Mouse (Mus musculus): ENCODE data around the gene Rfx5. TPM values are rescaled to one million over a fixed set of nuclear protein-coding genes. Genes with fewer than 3 reads are reported as not detected.
"Not testable (repeated sequence)": the region's sequence is repeated elsewhere in the genome, so short reads cannot be mapped to it uniquely, and the experiment has no call there.

Rfx5 gene
- polyA plus RNA-seq, 1 experiment, result 22.2 TPM

DNA sequence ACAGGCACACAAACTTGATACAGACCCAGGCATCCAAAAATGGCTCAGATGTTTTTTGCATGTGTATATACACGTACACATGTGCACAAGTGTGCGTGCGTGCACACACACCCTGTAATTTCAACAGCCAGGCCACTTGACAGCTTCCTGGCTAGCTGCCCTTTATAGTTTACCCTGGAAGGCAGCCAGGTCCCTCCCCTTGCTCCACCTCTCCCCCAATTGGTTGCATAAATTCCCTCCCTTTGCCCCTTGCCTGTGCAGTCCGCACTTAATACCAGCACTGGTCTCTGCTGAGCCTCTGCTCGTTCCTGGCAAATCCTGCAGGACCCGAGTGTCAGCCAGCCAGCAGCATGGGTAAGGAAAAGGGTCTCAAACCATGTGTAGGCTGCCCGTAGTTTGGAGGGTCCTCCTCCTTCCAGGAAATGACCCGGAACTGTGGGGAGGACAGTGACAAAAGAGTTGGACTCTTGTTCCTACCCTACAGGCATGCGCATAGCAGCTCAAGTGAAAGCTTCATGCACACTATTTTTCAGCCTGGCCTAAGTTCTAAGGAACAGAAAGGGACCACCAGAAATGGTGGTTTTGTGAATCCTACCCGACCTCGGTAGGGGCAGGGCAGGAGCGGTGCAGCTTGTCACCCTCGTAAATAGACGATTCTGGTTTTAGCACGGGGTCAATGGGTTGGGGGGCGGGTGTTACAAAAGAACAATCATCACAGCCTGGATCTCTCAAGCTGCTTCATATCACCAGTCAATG lies 20.9 kb upstream of the Rfx5 start, which contains the start of gene Selenbp1:
Selenbp1 (plus strand) TSS at position 248 of the 756 bp plus-strand sequence.
- Histone ChIP-seq H3K27ac (ENCODE audit: control insufficient read depth, insufficient read depth, low read depth, low read length, poor library complexity) (peak within 1 kb of the TSS; percentile 56), H3K4me1 (ENCODE audit: control insufficient read depth, insufficient read depth, low read length) (peaks cover 4% of the 10 kb centered on the region; the same call in 1 of the 2 replicates)
- WGBS, result 1% methylated on average over 16 of the region's 16 CpGs

DNA sequence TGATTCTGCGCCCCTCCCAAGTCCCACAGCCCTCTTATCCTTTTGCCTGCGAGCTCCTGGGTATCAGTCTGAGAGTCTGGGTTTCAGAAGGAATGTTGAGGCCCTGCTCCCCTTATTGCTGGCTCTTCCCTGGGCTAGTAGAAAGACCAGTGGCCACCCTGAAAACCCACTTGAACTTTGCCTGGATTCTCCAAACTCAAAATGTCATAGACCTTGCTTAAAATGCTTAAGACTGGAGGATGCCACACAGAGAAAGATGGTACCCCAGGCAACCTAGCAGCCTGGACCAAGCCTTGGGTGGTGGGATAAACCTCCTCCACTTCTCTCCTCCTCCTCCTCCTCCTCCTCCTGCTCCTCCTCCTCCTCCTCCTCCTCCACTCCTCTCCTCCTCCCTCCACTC lies 20.3 kb upstream of the Rfx5 start:
- H3K4me3 ChIP-seq (replicated peaks; ENCODE audit: control insufficient read depth, low read depth, low read length); H3K27ac ChIP-seq (ENCODE audit: control insufficient read depth, insufficient read depth, low read depth, low read length, poor library complexity); H3K4me1 ChIP-seq (ENCODE audit: control insufficient read depth, insufficient read depth, low read length): not testable (repeated sequence)
- WGBS, result 0% methylated on average over 1 of the region's 2 CpGs

More for the DNA sequence above, 20.9 kb upstream of the Rfx5 start, which contains the start of gene Selenbp1:
- H3K4me3 ChIP-seq (replicated peaks; ENCODE audit: control insufficient read depth, low read depth, low read length), result peak within 1 kb of the TSS; percentile 50
- TF ChIP-seq CTCF (IDR thresholded peaks at IDR 0.05; ENCODE audit: control insufficient read depth, insufficient read depth, low read length) (no peak), POLR2A (IDR thresholded peaks at IDR 0.05; ENCODE audit: borderline replicate concordance, control insufficient read depth, low read depth, low read length) (peak; percentile 48; the same call in 1 of the 2 replicates)

DNA sequence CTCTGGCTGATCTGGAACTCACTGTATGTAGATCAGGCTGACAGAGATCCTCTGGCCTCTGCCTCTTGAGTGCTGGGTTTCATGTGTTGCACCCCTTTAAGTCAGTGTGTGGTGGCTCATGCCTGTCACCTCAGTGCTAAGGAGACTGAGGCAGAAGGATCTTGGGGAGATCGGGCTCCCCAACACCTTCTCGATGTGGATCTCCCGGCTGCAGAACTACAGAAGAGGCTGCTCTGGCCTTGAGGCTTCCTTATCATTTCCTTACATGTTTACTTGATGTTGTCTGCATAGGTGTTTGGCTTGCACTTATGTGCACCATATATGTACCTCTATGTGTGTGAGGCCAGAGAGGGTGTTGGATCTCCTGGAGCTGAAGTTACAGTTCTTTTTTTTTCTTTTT lies 19.3 kb upstream of the Rfx5 start:
- H3K4me3 ChIP-seq (replicated peaks; ENCODE audit: control insufficient read depth, low read depth, low read length); H3K4me1 ChIP-seq (ENCODE audit: control insufficient read depth, insufficient read depth, low read length): not testable (repeated sequence)
- 61% methylated on average over 3 of the region's 3 CpGs for WGBS
- peak overlapping the region; percentile 4; the same call in 1 of the 2 replicates for H3K27ac ChIP-seq (ENCODE audit: control insufficient read depth, insufficient read depth, low read depth, low read length, poor library complexity)

DNA sequence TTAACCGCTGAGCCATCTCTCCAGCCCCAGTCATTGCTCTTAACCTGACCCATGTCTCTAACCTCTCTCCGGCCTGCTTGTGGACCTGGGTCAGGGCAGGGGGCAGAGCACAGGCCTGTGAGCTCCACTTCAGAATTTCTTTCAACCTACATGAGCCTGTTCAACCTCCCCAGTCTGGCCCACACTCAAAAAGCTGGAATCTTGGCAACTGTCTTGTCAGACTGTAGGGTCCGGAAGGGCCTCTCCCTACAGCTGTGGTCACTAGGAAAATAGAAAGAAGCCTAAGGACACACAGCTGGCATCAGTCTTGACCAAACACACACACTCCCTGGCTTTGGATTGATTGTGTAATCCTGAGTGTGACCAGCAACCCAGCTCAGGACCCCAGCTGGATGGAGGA lies 18.5 kb upstream of the Rfx5 start:
- H3K4me3 ChIP-seq (replicated peaks; ENCODE audit: control insufficient read depth, low read depth, low read length); H3K4me1 ChIP-seq (ENCODE audit: control insufficient read depth, insufficient read depth, low read length); H3K27ac ChIP-seq (ENCODE audit: control insufficient read depth, insufficient read depth, low read depth, low read length, poor library complexity): not testable (repeated sequence)
- 73% methylated on average over 3 of the region's 3 CpGs for WGBS

DNA sequence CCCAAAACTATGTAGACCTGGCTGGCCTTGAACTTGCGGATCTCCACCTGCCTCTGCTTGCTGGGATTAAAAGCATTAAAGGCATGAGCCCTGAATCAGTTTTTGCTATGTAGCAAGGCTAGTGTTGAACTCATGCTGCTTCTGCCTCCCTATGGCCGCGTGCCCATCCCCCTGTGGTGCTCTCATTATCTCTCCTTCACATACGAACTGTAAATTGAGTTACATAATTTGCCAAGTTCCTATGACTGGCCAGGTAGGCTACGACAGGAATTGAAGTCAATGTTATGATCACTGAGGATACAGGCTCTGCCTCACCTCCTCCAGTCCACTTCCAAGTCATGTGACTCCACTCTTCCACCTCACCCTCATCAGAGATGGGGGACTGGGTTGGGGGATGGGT lies 17.7 kb upstream of the Rfx5 start:
- 58% methylated on average over 5 of the region's 5 CpGs for WGBS
- H3K4me1 ChIP-seq (ENCODE audit: control insufficient read depth, insufficient read depth, low read length); H3K4me3 ChIP-seq (replicated peaks; ENCODE audit: control insufficient read depth, low read depth, low read length); H3K27ac ChIP-seq (ENCODE audit: control insufficient read depth, insufficient read depth, low read depth, low read length, poor library complexity): not testable (repeated sequence)

DNA sequence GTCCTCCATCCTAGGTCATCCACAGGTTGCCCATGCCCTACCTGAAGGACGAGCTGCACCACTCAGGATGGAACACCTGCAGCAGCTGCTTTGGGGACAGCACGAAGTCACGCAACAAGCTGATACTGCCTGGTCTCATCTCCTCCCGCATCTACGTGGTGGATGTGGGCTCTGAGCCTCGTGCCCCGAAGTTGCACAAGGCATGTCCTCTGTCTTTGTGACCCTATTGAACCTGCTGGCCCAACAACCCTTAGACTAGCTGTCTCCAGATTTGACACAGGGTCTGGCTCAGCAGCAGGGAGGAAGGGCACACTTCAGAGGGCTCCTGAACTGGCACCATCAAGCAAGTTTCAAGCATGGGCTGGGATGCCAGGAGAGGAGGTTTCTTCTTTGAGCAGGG lies 16.7 kb upstream of the Rfx5 start:
- H3K27ac ChIP-seq (ENCODE audit: control insufficient read depth, insufficient read depth, low read depth, low read length, poor library complexity); H3K4me1 ChIP-seq (ENCODE audit: control insufficient read depth, insufficient read depth, low read length); H3K4me3 ChIP-seq (replicated peaks; ENCODE audit: control insufficient read depth, low read depth, low read length): not testable (repeated sequence)
- WGBS, result 86% methylated on average over 7 of the region's 7 CpGs

DNA sequence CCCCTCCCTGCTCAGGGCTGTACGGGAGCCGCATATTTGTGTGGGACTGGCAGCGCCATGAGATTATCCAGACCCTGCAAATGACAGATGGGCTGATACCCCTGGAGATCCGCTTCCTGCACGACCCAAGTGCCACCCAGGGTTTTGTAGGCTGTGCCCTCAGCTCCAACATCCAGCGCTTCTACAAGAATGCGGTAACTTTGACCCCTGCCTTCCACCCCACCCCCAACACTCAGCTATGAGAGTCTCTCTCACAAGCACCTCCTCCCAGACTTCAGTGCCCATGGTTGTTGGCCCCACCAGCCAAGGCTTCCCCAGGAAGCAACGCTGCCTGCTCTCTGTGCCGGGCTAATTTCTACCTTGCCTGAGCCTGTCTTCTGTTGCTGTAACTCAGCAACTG lies 13.8 kb upstream of the Rfx5 start:
- WGBS, result 70% methylated on average over 9 of the region's 9 CpGs
- H3K4me1 ChIP-seq (ENCODE audit: control insufficient read depth, insufficient read depth, low read length); H3K4me3 ChIP-seq (replicated peaks; ENCODE audit: control insufficient read depth, low read depth, low read length); H3K27ac ChIP-seq (ENCODE audit: control insufficient read depth, insufficient read depth, low read depth, low read length, poor library complexity): not testable (repeated sequence)

DNA sequence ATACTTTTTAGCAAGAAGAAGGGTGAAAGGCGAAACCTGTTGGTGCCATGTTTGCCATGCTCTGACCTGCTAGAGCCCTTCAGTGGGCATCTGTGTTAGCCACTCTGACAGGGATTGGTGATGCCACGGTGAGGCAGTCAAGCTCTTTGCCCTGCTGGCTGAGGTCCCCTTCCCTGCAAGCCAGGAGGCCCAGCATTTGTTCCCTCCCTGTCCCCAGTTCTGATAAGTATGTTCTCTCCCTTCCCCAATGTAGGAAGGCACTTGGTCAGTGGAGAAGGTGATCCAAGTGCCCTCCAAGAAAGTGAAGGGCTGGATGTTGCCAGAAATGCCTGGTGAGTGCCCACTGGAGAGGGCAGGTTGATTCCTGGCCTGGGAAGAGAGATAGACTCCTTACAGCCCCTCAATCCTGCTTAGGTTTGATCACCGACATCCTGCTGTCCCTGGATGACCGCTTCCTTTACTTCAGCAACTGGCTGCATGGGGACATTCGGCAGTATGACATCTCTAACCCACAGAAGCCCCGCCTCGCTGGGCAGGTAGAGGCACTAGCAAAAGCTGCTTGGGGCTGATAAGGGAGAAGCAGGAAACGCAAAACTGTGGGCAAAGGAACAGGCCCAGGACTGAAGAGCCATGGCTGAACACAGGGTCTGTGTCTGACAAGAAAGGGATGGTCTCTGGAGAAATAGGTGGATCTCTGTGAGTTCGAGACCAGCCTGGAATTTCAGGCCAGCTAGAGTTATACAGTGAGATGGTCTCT lies 11.5 kb upstream of the Rfx5 start:
- H3K4me1 ChIP-seq (ENCODE audit: control insufficient read depth, insufficient read depth, low read length); H3K4me3 ChIP-seq (replicated peaks; ENCODE audit: control insufficient read depth, low read depth, low read length): not testable (repeated sequence)
- WGBS, result 47% methylated on average over 9 of the region's 9 CpGs
- peak overlapping the region; percentile 41; the same call in 1 of the 2 replicates for H3K27ac ChIP-seq (ENCODE audit: control insufficient read depth, insufficient read depth, low read depth, low read length, poor library complexity)

DNA sequence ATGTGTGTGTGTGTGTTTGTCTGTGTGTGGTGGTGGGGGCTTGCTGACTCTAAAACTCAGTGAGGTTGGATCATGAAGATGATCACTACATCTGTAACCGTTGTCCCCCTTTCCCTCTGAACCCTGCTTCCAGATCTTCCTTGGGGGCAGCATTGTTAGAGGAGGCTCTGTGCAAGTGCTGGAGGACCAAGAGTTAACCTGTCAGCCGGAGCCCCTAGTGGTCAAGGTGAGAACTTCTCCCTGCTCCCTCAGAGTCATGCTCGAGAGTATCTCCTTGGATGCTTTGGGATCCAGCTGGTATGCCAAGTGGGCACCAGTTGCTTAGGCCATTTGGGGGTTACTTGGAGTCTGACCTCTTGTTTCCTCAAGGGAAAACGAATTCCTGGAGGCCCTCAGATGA lies 10.2 kb upstream of the Rfx5 start:
- H3K4me1 ChIP-seq (ENCODE audit: control insufficient read depth, insufficient read depth, low read length); H3K4me3 ChIP-seq (replicated peaks; ENCODE audit: control insufficient read depth, low read depth, low read length); H3K27ac ChIP-seq (ENCODE audit: control insufficient read depth, insufficient read depth, low read depth, low read length, poor library complexity): not testable (repeated sequence)
- peak; percentile 42; the same call in 1 of the 2 replicates for TF ChIP-seq CTCF (IDR thresholded peaks at IDR 0.05; ENCODE audit: control insufficient read depth, insufficient read depth, low read length)
- WGBS, result 42% methylated on average over 4 of the region's 4 CpGs
